Mouse (Mus musculus) frontal cortex, postnatal 36 days (tissue): ENCODE results near the gene Rptor.

Experiments
- DNase-seq, 2 experiments: peaks; one replicate each; pipeline ENCODE4 v3.0.0; 2022; ENCODE audit warnings: low spot score in 2 of 2

Gene Rptor

GRCm38 (mm10) chr11:119784672-119785341, 182.1 kb downstream of the Rptor start:
- no peak for DNase-seq

GRCm38 (mm10) chr11:119785661-119786384, 183.1 kb downstream of the Rptor start:
- no peak for DNase-seq

DNA sequence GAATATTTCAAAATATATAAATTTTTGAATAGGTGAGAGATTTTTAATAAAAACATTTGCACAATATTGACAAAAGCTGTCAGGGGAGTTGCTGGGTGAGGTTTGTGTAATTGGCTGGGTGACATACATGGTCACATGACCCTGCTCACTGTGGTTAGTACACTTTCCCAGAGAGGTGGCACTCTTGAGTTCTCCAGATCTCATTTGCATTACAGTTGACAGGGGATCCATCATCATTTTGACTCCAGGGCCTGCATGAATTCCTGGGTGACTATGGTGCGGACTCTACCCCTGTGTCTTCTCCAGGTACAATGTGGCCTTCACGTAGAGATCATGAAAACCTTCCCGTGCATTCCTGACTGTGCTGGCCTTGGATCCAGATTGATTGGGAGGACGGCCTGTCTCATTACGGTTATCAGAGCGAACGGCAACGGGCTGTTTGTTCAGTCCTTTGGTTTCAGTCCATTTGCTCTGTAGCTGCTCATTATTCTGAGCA, 183.7 kb downstream of the Rptor start:
- no peak for DNase-seq

- no peak for DNase-seq
Observed at GRCm38 (mm10) chr11:119788488-119788887, 185.8 kb downstream of the Rptor start.

GRCm38 (mm10) chr11:119788919-119789713, 186.4 kb downstream of the Rptor start:
- no peak for DNase-seq

- no peak for DNase-seq
Observed at GRCm38 (mm10) chr11:119791923-119792564, 189.3 kb downstream of the Rptor start.

- no peak for DNase-seq
Observed at GRCm38 (mm10) chr11:119793378-119793777, 190.7 kb downstream of the Rptor start.

DNA sequence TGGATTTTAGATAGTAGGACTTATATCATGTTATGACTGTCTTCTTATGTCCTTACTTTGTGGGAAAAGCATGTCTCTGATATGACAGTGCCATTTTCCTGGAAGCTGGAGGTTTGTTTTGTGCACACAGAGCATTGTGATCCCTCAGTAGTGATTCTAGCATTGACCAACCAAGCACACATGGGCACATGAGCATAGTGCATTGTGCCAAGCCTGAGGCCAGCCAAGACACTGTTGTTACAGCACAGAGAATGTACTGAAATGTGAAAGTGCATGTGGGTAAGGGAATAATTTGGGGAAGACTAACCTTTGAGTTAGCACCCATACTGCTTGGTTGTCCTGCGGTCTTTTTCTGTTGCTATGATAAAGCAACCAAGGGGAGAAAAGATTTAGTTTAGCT, 191.3 kb downstream of the Rptor start:
- DNase-seq = no peak

- peak; percentile 61 to 76 for DNase-seq
Observed at GRCm38 (mm10) chr11:119794671-119795070, 192.0 kb downstream of the Rptor start.

GRCm38 (mm10) chr11:119796406-119796805, 193.7 kb downstream of the Rptor start:
- peak; percentile 78 to 83 for DNase-seq

- no peak for DNase-seq
Observed at GRCm38 (mm10) chr11:119796846-119797245, 194.1 kb downstream of the Rptor start.

GRCm38 (mm10) chr11:119799536-119799935, 196.8 kb downstream of the Rptor start:
- DNase-seq = no peak

DNA sequence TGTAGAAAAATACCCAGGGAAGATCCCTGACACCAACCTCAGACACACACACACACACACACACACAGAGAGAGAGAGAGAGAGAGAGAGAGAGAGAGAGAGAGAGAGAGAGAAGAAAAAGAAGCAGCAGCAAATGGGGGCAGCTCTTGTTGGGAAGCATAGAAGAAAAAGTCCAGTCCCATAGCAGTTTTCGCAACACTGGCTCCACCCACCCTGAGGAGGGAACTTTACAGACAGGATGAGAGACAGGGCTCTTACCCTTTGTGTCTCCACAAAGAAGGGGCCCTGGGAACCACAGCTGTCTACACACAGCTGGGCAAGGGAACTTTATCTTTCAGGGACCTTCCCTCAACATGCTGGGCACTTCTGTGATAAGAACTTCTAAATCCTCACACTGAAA, 199.2 kb downstream of the Rptor start:
- no peak for DNase-seq

- no peak for DNase-seq
Observed at GRCm38 (mm10) chr11:119802947-119803346, 200.2 kb downstream of the Rptor start.

DNA sequence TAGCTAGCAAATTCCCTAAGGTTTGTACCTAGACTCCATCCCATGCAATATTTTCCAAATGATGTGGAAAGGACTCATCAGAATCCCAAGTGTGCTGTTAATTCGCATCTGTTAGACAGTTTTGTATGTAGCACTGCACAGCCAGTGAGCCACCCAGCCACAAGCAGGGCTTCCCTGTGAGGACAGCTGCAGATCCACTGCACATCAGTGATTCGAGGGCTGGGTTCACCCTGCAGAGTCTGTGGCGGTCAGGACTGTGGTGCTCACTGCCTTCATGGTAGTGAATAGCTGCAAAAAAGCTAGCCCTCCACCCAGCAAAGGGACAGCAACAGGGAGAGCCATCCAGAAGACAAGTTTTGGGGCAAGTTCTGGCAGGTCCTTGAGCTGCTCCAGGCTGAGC, 201.7 kb downstream of the Rptor start:
- no peak for DNase-seq

DNA sequence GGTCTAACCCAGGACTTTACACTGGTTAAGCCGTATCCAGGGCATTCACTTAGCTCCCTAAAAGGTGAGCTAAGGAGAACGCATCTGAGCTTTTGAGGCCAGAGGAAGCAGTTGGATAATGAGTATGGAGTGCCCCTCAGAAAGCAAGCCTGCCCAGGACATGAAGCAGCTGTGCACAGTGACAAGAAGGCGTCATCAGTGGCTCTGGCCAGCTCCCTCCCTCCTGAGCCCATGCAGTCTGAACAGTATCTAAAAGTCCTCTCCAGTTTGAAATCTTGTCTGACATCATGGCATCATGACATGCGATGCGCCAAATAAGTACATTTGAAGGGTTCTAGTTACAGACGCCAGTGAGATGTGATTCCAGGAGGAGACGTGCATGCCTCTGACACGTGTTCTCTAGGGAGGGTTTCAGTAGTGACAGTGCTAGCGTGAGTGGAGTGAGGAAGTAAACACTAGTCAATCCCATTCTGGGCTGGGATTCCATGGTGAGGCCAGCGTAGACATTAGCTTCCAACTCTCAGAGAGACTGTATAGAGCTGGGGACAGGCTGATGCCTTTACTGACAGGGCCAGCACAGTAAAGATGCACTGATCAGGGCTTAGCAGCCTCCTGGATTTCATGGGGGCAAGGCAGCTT, 202.5 kb downstream of the Rptor start:
- DNase-seq = no peak

DNA sequence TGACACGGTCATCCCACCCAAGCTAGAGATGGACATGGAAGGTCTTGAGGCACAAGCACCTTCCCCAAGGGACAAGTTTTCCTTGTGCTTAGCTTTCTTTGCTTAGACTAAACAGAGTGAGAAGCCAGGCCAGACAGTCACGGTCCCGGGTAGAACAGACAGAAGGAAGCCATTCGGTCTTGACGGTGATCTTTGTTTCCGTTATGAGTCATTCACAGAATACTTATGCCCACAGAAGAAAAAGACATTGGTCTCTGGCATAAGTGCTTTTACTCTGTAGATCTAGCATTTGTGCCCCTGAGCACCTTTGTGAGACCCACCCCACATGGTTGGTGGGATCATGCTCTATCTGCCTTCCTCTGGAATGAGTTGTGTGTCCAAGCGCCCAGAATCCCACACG, 203.8 kb downstream of the Rptor start:
- DNase-seq = no peak

DNA sequence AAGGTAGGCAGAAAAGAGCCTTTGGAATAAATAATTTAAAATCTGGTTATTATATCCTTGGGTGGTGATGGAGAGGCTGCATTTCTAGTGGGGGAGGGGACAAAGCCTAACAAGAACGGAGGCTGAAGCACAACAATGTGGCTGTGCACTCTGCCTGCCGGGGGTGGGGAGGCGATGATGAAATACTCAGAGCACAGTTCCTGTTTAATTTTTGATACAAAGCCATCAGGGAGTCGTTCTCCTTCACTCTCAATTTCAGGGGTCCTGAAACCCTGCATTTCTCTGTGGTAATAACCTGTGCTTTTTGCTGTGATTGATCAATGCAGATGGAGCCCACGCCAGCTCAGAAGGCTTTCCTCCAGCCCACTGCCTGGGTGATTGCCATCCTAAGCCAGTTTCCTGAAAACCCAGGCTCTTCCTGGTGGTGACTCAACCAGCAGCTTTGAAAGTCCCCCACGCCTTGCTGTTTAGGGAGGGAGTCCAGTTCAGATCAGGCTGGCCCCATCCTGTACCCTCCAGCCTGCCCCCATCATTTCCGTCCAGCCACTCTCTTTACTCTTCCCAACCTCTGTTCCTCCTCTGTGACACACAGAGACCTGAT, 204.8 kb downstream of the Rptor start:
- peak; percentile 34 to 61 for DNase-seq

GRCm38 (mm10) chr11:119808647-119809280, 206.1 kb downstream of the Rptor start:
- no peak for DNase-seq

DNA sequence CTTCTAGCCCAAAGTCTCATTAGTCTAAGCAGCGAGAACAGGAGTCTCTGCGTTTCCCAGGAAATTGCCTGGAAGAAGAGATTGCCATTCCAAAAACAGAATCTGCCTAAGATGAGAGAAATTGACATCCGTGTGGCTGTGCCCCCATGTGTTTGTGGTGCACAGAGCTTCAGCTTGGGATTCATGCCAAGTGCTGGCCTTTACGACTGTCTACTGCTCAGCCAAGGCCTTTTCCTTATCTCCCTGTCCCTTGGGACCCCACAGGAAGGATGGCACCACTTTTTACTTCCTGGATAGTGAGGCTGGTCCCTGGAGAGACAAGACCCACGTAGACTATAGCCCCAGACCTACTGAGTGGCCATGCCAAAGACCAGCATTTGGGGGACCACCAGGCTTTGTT, 206.6 kb downstream of the Rptor start:
- DNase-seq = no peak

DNA sequence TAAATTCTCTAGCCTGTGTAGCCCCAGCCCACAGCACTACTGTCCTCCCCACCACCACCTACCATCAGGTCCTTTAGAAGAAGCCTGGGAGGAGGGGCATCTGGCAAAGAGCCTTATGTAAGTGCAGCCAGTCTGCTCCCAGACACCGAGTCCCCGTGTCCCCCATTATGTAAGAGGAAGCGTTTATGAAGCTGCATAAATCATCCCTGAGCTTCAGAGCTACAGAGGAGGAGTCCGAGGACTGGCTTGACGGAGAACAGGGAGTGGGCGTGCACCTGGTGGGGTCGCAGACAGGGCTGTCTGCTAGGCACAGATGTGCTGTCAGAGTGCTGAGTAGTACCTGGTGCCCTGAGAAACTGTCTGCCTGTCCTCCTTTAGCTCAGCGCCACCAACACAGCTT, 208.3 kb downstream of the Rptor start:
- DNase-seq = peak; percentile 75 to 84
